Mouse (Mus musculus) thymus, postnatal 36 days (tissue): Measurements from ENCODE around the gene Nosip.
"Not testable (repeated sequence)": the region's sequence is repeated elsewhere in the genome, so short reads cannot be mapped to it uniquely, and the experiment has no call there.

Experiments
- DNase-seq, 2 experiments: peaks; one replicate each; pipeline ENCODE4 v3.0.0; 2022; ENCODE audit warnings: mixed read lengths in 2 of 2

Nosip gene

GRCm38 (mm10) chr7:45092048-45092447, 29.8 kb downstream of the Nosip start, which contains the start of gene Rcn3:
Rcn3 (minus strand) TSS chr7:45092221.
- peak in 1 of 2 experiments; percentile 16 for DNase-seq

- no peak for DNase-seq
Measured at GRCm38 (mm10) chr7:45092828-45093515, 30.7 kb downstream of the Nosip start.

- DNase-seq = peak in 1 of 2 experiments; percentile 22
Measured at GRCm38 (mm10) chr7:45093516-45093905, 31.3 kb downstream of the Nosip start.

GRCm38 (mm10) chr7:45094121-45094520, 31.9 kb downstream of the Nosip start:
- no peak for DNase-seq

GRCm38 (mm10) chr7:45095367-45095766, 33.1 kb downstream of the Nosip start:
- DNase-seq = no peak

GRCm38 (mm10) chr7:45095965-45096364, 33.7 kb downstream of the Nosip start:
- DNase-seq = not testable (repeated sequence)

- DNase-seq = no peak
Measured at GRCm38 (mm10) chr7:45097479-45097878, 35.2 kb downstream of the Nosip start.

GRCm38 (mm10) chr7:45098541-45099240, 36.5 kb downstream of the Nosip start:
- DNase-seq = no peak

- no peak for DNase-seq
Measured at GRCm38 (mm10) chr7:45100046-45100445, 37.8 kb downstream of the Nosip start.

- no peak for DNase-seq
Measured at GRCm38 (mm10) chr7:45102441-45102840, 40.2 kb downstream of the Nosip start.

GRCm38 (mm10) chr7:45102940-45103585, 40.8 kb downstream of the Nosip start:
- DNase-seq = no peak

GRCm38 (mm10) chr7:45103652-45104180, 41.5 kb downstream of the Nosip start, which contains the start of gene Fcgrt:
Fcgrt (minus strand) TSS chr7:45103851.
- DNase-seq = no peak

- no peak for DNase-seq
Measured at GRCm38 (mm10) chr7:45104941-45105340, 42.7 kb downstream of the Nosip start.

- DNase-seq = no peak
Measured at GRCm38 (mm10) chr7:45105491-45105890, 43.3 kb downstream of the Nosip start.

GRCm38 (mm10) chr7:45106441-45106840, 44.2 kb downstream of the Nosip start:
- no peak for DNase-seq

- DNase-seq = no peak
Measured at GRCm38 (mm10) chr7:45107052-45107645, 44.9 kb downstream of the Nosip start.

- DNase-seq = not testable (repeated sequence)
Measured at GRCm38 (mm10) chr7:45110089-45110488, 47.9 kb downstream of the Nosip start.

GRCm38 (mm10) chr7:45111940-45112339, 49.7 kb downstream of the Nosip start:
- DNase-seq = no peak

GRCm38 (mm10) chr7:45112529-45112928, 50.3 kb downstream of the Nosip start:
- no peak for DNase-seq

GRCm38 (mm10) chr7:45113476-45113875, 51.2 kb downstream of the Nosip start:
- DNase-seq = no peak

GRCm38 (mm10) chr7:45117566-45117965, 55.3 kb downstream of the Nosip start:
- no peak for DNase-seq

- no peak for DNase-seq
Measured at GRCm38 (mm10) chr7:45118336-45118735, 56.1 kb downstream of the Nosip start.
